Mouse (Mus musculus) intestine, embryonic 15.5 days (tissue): ENCODE measurements around the gene 6030445D17Rik. TPM values are rescaled to one million over a fixed set of nuclear protein-coding genes. Genes with fewer than 3 reads are reported as not detected.

ENCODE experiments used
- ATAC-seq: fragments of 200-750 bp; cut with Nextera tagmentation; 2 replicates; pipeline ENCODE4 v1.8.0; 2017; ENCODE audit warnings: moderate TSS enrichment, moderate library complexity
- H3K27ac ChIP-seq: fragments of 300-500 bp; sonication (generic); 2 replicates; pipeline ENCODE4 v1.5.1; 2015; ENCODE audit warnings: mild to moderate bottlenecking, inconsistent platforms
- H3K27me3 ChIP-seq: fragments of 300-500 bp; sonication (generic); replicated peaks from 2 replicates; pipeline ENCODE4 v1.6.1; 2015; ENCODE audit warnings: inconsistent platforms
- H3K36me3 ChIP-seq: fragments of 300-500 bp; sonication (generic); 2 replicates; pipeline ENCODE4 v1.6.1; 2015; ENCODE audit warnings: inconsistent platforms
- H3K4me1 ChIP-seq: fragments of 300-500 bp; sonication (generic); replicated peaks from 2 replicates; pipeline ENCODE4 v1.6.1; 2015; ENCODE audit warnings: inconsistent platforms
- H3K4me2 ChIP-seq: fragments of 300-500 bp; sonication (generic); replicated peaks from 2 replicates; pipeline ENCODE4 v1.6.1; 2015; ENCODE audit warnings: mild to moderate bottlenecking, inconsistent platforms
- H3K4me3 ChIP-seq: fragments of 300-500 bp; sonication (generic); replicated peaks from 2 replicates; pipeline ENCODE4 v1.5.1; 2015; ENCODE audit warnings: inconsistent platforms
- H3K9ac ChIP-seq: fragments of 300-500 bp; sonication (generic); 2 replicates; pipeline ENCODE4 v1.6.1; 2015; ENCODE audit warnings: inconsistent platforms
- H3K9me3 ChIP-seq: fragments of 300-500 bp; sonication (generic); 2 replicates; pipeline ENCODE4 v1.6.1; 2016; ENCODE audit warnings: inconsistent platforms
- WGBS: fragments of 180-500 bp; shearing (Covaris S2); methylation state at CpG from one replicate; pipeline ENCODE4 v1.1.7; 2015; 5-methylcytosine and 5-hydroxymethylcytosine counted together
- polyA plus RNA-seq: library from polyadenylated mRNA; unstranded; fragments of >200 nt; fragmentation: Nextera tagmentation; extraction: Ambion mirVana; gene quantifications from 2 replicates; pipeline ENCODE4 v1.2.1, GENCODE M21; 2015

The 6030445D17Rik gene
- polyA plus RNA-seq, 1 experiment from 2014 or later, result 0.50 TPM

- Histone ChIP-seq H3K27me3 (no peaks in the 10 kb centered on the region), H3K9ac (no peak overlapping the region)
These were observed 20.6 kb upstream of the 6030445D17Rik start for GRCm38 (mm10) chr4:136441354-136442043.

GRCm38 (mm10) chr4:136444561-136444960, 17.5 kb upstream of the 6030445D17Rik start:
- Histone ChIP-seq H3K27ac (no peak overlapping the region), H3K27me3 (no peaks in the 10 kb centered on the region), H3K9ac (no peak overlapping the region), H3K4me2 (no peak overlapping the region), H3K4me3 (no peak overlapping the region), H3K36me3 (no peaks in the 10 kb centered on the region), H3K9me3 (no peaks in the 10 kb centered on the region), H3K4me1 (no peaks in the 10 kb centered on the region)
- no peak for ATAC-seq
- WGBS, result 69% methylated on average over 4 of the region's 4 CpGs

More at GRCm38 (mm10) chr4:136441354-136442043, 20.6 kb upstream of the 6030445D17Rik start:
- Histone ChIP-seq H3K4me3 (no peak overlapping the region), H3K27ac (no peak overlapping the region), H3K9me3 (no peaks in the 10 kb centered on the region), H3K4me1 (no peaks in the 10 kb centered on the region; the same call in 1 of the 2 replicates), H3K4me2 (no peak overlapping the region), H3K36me3 (no peaks in the 10 kb centered on the region)
- WGBS, result 66% methylated on average over 15 of the region's 15 CpGs
- no peak for ATAC-seq

- no peaks in the 10 kb centered on the region for H3K36me3 ChIP-seq
- WGBS, result 74% methylated on average over 5 of the region's 5 CpGs
- no peak overlapping the region for H3K9ac ChIP-seq
- no peaks in the 10 kb centered on the region for H3K9me3 ChIP-seq
- H3K4me2 ChIP-seq, result no peak overlapping the region
- ATAC-seq, result no peak
- no peak overlapping the region for H3K27ac ChIP-seq
- H3K27me3 ChIP-seq, result no peaks in the 10 kb centered on the region
- no peak overlapping the region for H3K4me3 ChIP-seq
- peaks cover 3% of the 10 kb centered on the region; the same call in 1 of the 2 replicates for H3K4me1 ChIP-seq
These were observed 12.3 kb upstream of the 6030445D17Rik start for GRCm38 (mm10) chr4:136449795-136450194.

- Histone ChIP-seq H3K9me3 (no peaks in the 10 kb centered on the region), H3K27me3 (no peaks in the 10 kb centered on the region), H3K4me2 (no peak overlapping the region), H3K36me3 (no peaks in the 10 kb centered on the region), H3K9ac (no peak overlapping the region), H3K27ac (no peak overlapping the region), H3K4me3 (no peak overlapping the region), H3K4me1 (peaks cover 3% of the 10 kb centered on the region; the same call in 1 of the 2 replicates)
- ATAC-seq, result no peak
- WGBS, result 79% methylated on average over 4 of the region's 4 CpGs
These were observed 11.8 kb upstream of the 6030445D17Rik start for GRCm38 (mm10) chr4:136450271-136450670.

GRCm38 (mm10) chr4:136451564-136451963, 10.5 kb upstream of the 6030445D17Rik start:
- Histone ChIP-seq H3K4me2 (0 out of 2 replicates have a peak overlapping the region, but pooled peaks have one; percentile 14), H3K9ac (no peak overlapping the region), H3K27me3 (no peaks in the 10 kb centered on the region), H3K9me3 (no peaks in the 10 kb centered on the region), H3K36me3 (no peaks in the 10 kb centered on the region), H3K4me1 (peaks cover 3% of the 10 kb centered on the region; the same call in 1 of the 2 replicates), H3K4me3 (no peak overlapping the region), H3K27ac (peak overlapping the region; percentile 78)
- WGBS, result 8% methylated on average over 6 of the region's 6 CpGs
- peak; percentile 88 for ATAC-seq

GRCm38 (mm10) chr4:136452286-136452685, 9.8 kb upstream of the 6030445D17Rik start:
- Histone ChIP-seq H3K9me3 (no peaks in the 10 kb centered on the region), H3K4me2 (no peak overlapping the region), H3K9ac (no peak overlapping the region), H3K27me3 (no peaks in the 10 kb centered on the region), H3K4me1 (peaks cover 3% of the 10 kb centered on the region; the same call in 1 of the 2 replicates), H3K27ac (peak overlapping the region; percentile 78), H3K4me3 (no peak overlapping the region), H3K36me3 (no peaks in the 10 kb centered on the region)
- ATAC-seq, result no peak
- WGBS, result 80% methylated on average over 3 of the region's 3 CpGs

- Histone ChIP-seq H3K9me3 (no peaks in the 10 kb centered on the region), H3K4me2 (no peak overlapping the region), H3K36me3 (no peaks in the 10 kb centered on the region), H3K27ac (no peak overlapping the region), H3K9ac (no peak overlapping the region), H3K4me3 (no peak overlapping the region), H3K4me1 (peaks cover 3% of the 10 kb centered on the region; the same call in 1 of the 2 replicates), H3K27me3 (no peaks in the 10 kb centered on the region)
- 39% methylated on average over 5 of the region's 5 CpGs for WGBS
- ATAC-seq, result peak; percentile 82
These were observed 9.3 kb upstream of the 6030445D17Rik start for GRCm38 (mm10) chr4:136452792-136453191.

- peak overlapping the region; percentile 17; the same call in 1 of the 2 replicates for H3K9ac ChIP-seq
- H3K4me1 ChIP-seq, result peaks cover 3% of the 10 kb centered on the region; the same call in 1 of the 2 replicates
- peak overlapping the region; percentile 63 for H3K4me2 ChIP-seq
- ATAC-seq, result no peak
- no peaks in the 10 kb centered on the region for H3K27me3 ChIP-seq
- peak overlapping the region; percentile 27 for H3K4me3 ChIP-seq
- H3K9me3 ChIP-seq, result no peaks in the 10 kb centered on the region
- WGBS, result 2% methylated on average over 10 of the region's 10 CpGs
- H3K36me3 ChIP-seq, result no peaks in the 10 kb centered on the region
- H3K27ac ChIP-seq, result no peak overlapping the region
These were observed 7.2 kb upstream of the 6030445D17Rik start for GRCm38 (mm10) chr4:136454850-136455260.

- H3K4me3 ChIP-seq, result no peak overlapping the region
- WGBS, result 89% methylated on average over 6 of the region's 6 CpGs
- no peaks in the 10 kb centered on the region for H3K27me3 ChIP-seq
- ATAC-seq, result no peak
- H3K9me3 ChIP-seq, result no peaks in the 10 kb centered on the region
- H3K36me3 ChIP-seq, result no peaks in the 10 kb centered on the region
- peaks cover 4% of the 10 kb centered on the region for H3K4me1 ChIP-seq
- no peak overlapping the region for H3K9ac ChIP-seq
- no peak overlapping the region for H3K27ac ChIP-seq
- H3K4me2 ChIP-seq, result no peak overlapping the region
These were observed 5.4 kb upstream of the 6030445D17Rik start for GRCm38 (mm10) chr4:136456516-136457218.

GRCm38 (mm10) chr4:136458276-136458675, 3.8 kb upstream of the 6030445D17Rik start:
- no peak for ATAC-seq
- H3K4me1 ChIP-seq, result peaks cover 12% of the 10 kb centered on the region
- H3K4me2 ChIP-seq, result no peak overlapping the region
- no peak overlapping the region for H3K9ac ChIP-seq
- no peak overlapping the region for H3K27ac ChIP-seq
- no peaks in the 10 kb centered on the region for H3K9me3 ChIP-seq
- no peaks in the 10 kb centered on the region for H3K36me3 ChIP-seq
- H3K4me3 ChIP-seq, result no peak overlapping the region
- H3K27me3 ChIP-seq, result no peaks in the 10 kb centered on the region
- WGBS, result 82% methylated on average over 7 of the region's 7 CpGs

- ATAC-seq, result no peak
- Histone ChIP-seq H3K27me3 (no peaks in the 10 kb centered on the region), H3K4me2 (no peak overlapping the region)
These were observed 2.8 kb upstream of the 6030445D17Rik start for GRCm38 (mm10) chr4:136459210-136459609.

GRCm38 (mm10) chr4:136461206-136461605, 844 bp upstream of the 6030445D17Rik start:
- Histone ChIP-seq H3K9me3 (no peaks in the 10 kb centered on the region), H3K36me3 (no peaks in the 10 kb centered on the region), H3K27me3 (no peaks in the 10 kb centered on the region), H3K9ac (no peak overlapping the region), H3K4me3 (no peak overlapping the region), H3K4me1 (peaks cover 24% of the 10 kb centered on the region), H3K4me2 (no peak overlapping the region), H3K27ac (no peak overlapping the region)
- no peak for ATAC-seq
- 56% methylated on average over 4 of the region's 4 CpGs for WGBS

More at GRCm38 (mm10) chr4:136459210-136459609, 2.8 kb upstream of the 6030445D17Rik start:
- Histone ChIP-seq H3K9me3 (no peaks in the 10 kb centered on the region), H3K36me3 (no peaks in the 10 kb centered on the region), H3K27ac (no peak overlapping the region), H3K9ac (no peak overlapping the region), H3K4me3 (no peak overlapping the region), H3K4me1 (peaks cover 19% of the 10 kb centered on the region)
- 74% methylated on average over 12 of the region's 12 CpGs for WGBS
